Mouse (Mus musculus): ENCODE results near the gene Tmem245. TPM values are rescaled to one million over a fixed set of nuclear protein-coding genes. Genes with fewer than 3 reads are reported as not detected.
A peak's percentile ranks its signal among the peaks of the same experiment; 100 is the strongest.

Gene Tmem245
- 10.6 and 11.8 TPM in 2 replicates for polyA plus RNA-seq (2014; fragmentation: Nextera tagmentation; extraction: Ambion mirVana)

- Histone ChIP-seq H3K4me3 (ENCODE audit: low read depth, low read length) (peak within 1 kb of the TSS; percentile 91), H3K9me3 (ENCODE audit: control insufficient read depth, low read depth, low read length) (no peaks in the 10 kb centered on the region), H3K27ac (ENCODE audit: low read length) (peak within 1 kb of the TSS; percentile 94), H3K9ac (replicated peaks; ENCODE audit: low read depth, low read length) (peak within 1 kb of the TSS; percentile 84), H3K4me1 (ENCODE audit: control insufficient read depth, insufficient read depth, low read length) (peaks cover 28% of the 10 kb centered on the region), H3K4me2 (replicated peaks; ENCODE audit: low read depth, low read length) (peak within 1 kb of the TSS; percentile 90), H3K36me3 (ENCODE audit: control insufficient read depth, insufficient read depth, low read length) (no peaks in the 10 kb centered on the region), H3K27me3 (ENCODE audit: control insufficient read depth, insufficient read depth, low read length) (no peaks in the 10 kb centered on the region)
- ATAC-seq (ENCODE audit: insufficient number of reproducible peaks, insufficient read depth, low FRiP score, low read depth) = peak; percentile 95
- WGBS = under 1% methylated on average over 99 of the region's 107 CpGs
These were observed at the start of gene Tmem245 for GRCm38 (mm10) chr4:56946641-56947640. Gene Tmem245 (minus strand): TSS chr4:56947437.

GRCm38 (mm10) chr4:56993331-56993730, 46.1 kb upstream of the Tmem245 start:
- Histone ChIP-seq H3K4me2 (replicated peaks; ENCODE audit: low read depth, low read length) (no peak overlapping the region), H3K27ac (ENCODE audit: low read length) (no peak overlapping the region), H3K9ac (replicated peaks; ENCODE audit: low read depth, low read length) (no peak overlapping the region), H3K9me3 (ENCODE audit: control insufficient read depth, low read depth, low read length) (peaks cover 3% of the 10 kb centered on the region; the same call in 1 of the 2 replicates), H3K4me1 (ENCODE audit: control insufficient read depth, insufficient read depth, low read length) (no peaks in the 10 kb centered on the region), H3K36me3 (ENCODE audit: control insufficient read depth, insufficient read depth, low read length) (no peaks in the 10 kb centered on the region), H3K4me3 (ENCODE audit: low read depth, low read length) (no peak overlapping the region), H3K27me3 (ENCODE audit: control insufficient read depth, insufficient read depth, low read length) (peaks cover 7% of the 10 kb centered on the region; the same call in 1 of the 2 replicates)
- no peak for ATAC-seq (ENCODE audit: insufficient number of reproducible peaks, insufficient read depth, low FRiP score, low read depth)
- 83% methylated on average over 7 of the region's 7 CpGs for WGBS

GRCm38 (mm10) chr4:56991951-56992350, 44.7 kb upstream of the Tmem245 start:
- H3K4me2 ChIP-seq (replicated peaks; ENCODE audit: low read depth, low read length) = no peak overlapping the region
- 61% methylated on average over 2 of the region's 2 CpGs for WGBS

GRCm38 (mm10) chr4:56990215-56990584, 43.0 kb upstream of the Tmem245 start, which contains the start of gene Frrs1l:
Gene Frrs1l (minus strand): TSS chr4:56990391.
- H3K9ac ChIP-seq (replicated peaks; ENCODE audit: low read depth, low read length) = peak within 1 kb of the TSS; percentile 49
- H3K9me3 ChIP-seq (ENCODE audit: control insufficient read depth, low read depth, low read length) = no peaks in the 10 kb centered on the region
- H3K4me3 ChIP-seq (ENCODE audit: low read depth, low read length) = peak within 1 kb of the TSS; percentile 62
- 0% methylated on average over 23 of the region's 44 CpGs for WGBS
- H3K4me1 ChIP-seq (ENCODE audit: control insufficient read depth, insufficient read depth, low read length) = no peaks in the 10 kb centered on the region
- H3K27ac ChIP-seq (ENCODE audit: low read length) = no peak within 1 kb of the TSS
- H3K36me3 ChIP-seq (ENCODE audit: control insufficient read depth, insufficient read depth, low read length) = no peaks in the 10 kb centered on the region
- peaks cover 7% of the 10 kb centered on the region; the same call in 1 of the 2 replicates for H3K27me3 ChIP-seq (ENCODE audit: control insufficient read depth, insufficient read depth, low read length)
- peak within 1 kb of the TSS; percentile 98 for H3K4me2 ChIP-seq (replicated peaks; ENCODE audit: low read depth, low read length)
- peak; percentile 53; the same call in 1 of the 2 replicates for ATAC-seq (ENCODE audit: insufficient number of reproducible peaks, insufficient read depth, low FRiP score, low read depth)

More at GRCm38 (mm10) chr4:56991951-56992350, 44.7 kb upstream of the Tmem245 start:
- no peak for ATAC-seq (ENCODE audit: insufficient number of reproducible peaks, insufficient read depth, low FRiP score, low read depth)
- Histone ChIP-seq H3K4me1 (ENCODE audit: control insufficient read depth, insufficient read depth, low read length) (no peaks in the 10 kb centered on the region), H3K36me3 (ENCODE audit: control insufficient read depth, insufficient read depth, low read length) (no peaks in the 10 kb centered on the region), H3K9ac (replicated peaks; ENCODE audit: low read depth, low read length) (no peak overlapping the region), H3K9me3 (ENCODE audit: control insufficient read depth, low read depth, low read length) (peaks cover 3% of the 10 kb centered on the region; the same call in 1 of the 2 replicates), H3K27ac (ENCODE audit: low read length) (no peak overlapping the region), H3K27me3 (ENCODE audit: control insufficient read depth, insufficient read depth, low read length) (peaks cover 7% of the 10 kb centered on the region; the same call in 1 of the 2 replicates), H3K4me3 (ENCODE audit: low read depth, low read length) (no peak overlapping the region)

- no peaks in the 10 kb centered on the region for H3K36me3 ChIP-seq (ENCODE audit: control insufficient read depth, insufficient read depth, low read length)
- peaks cover 7% of the 10 kb centered on the region; the same call in 1 of the 2 replicates for H3K27me3 ChIP-seq (ENCODE audit: control insufficient read depth, insufficient read depth, low read length)
- ATAC-seq (ENCODE audit: insufficient number of reproducible peaks, insufficient read depth, low FRiP score, low read depth) = 0 out of 2 replicates have a peak, but pooled peaks have one; percentile 42
- peak overlapping the region; percentile 62 for H3K4me3 ChIP-seq (ENCODE audit: low read depth, low read length)
- H3K9ac ChIP-seq (replicated peaks; ENCODE audit: low read depth, low read length) = peak overlapping the region; percentile 49
- H3K4me2 ChIP-seq (replicated peaks; ENCODE audit: low read depth, low read length) = peak overlapping the region; percentile 98
- WGBS = 4% methylated on average over 44 of the region's 45 CpGs
- H3K27ac ChIP-seq (ENCODE audit: low read length) = no peak overlapping the region
- H3K9me3 ChIP-seq (ENCODE audit: control insufficient read depth, low read depth, low read length) = no peaks in the 10 kb centered on the region
- H3K4me1 ChIP-seq (ENCODE audit: control insufficient read depth, insufficient read depth, low read length) = no peaks in the 10 kb centered on the region
These were observed 42.4 kb upstream of the Tmem245 start for GRCm38 (mm10) chr4:56989431-56990214.

GRCm38 (mm10) chr4:56965586-56966179, 18.4 kb upstream of the Tmem245 start:
- Histone ChIP-seq H3K4me2 (replicated peaks; ENCODE audit: low read depth, low read length) (no peak overlapping the region), H3K9me3 (ENCODE audit: control insufficient read depth, low read depth, low read length) (no peaks in the 10 kb centered on the region), H3K9ac (replicated peaks; ENCODE audit: low read depth, low read length) (no peak overlapping the region), H3K4me3 (ENCODE audit: low read depth, low read length) (no peak overlapping the region), H3K27me3 (ENCODE audit: control insufficient read depth, insufficient read depth, low read length) (no peaks in the 10 kb centered on the region), H3K4me1 (ENCODE audit: control insufficient read depth, insufficient read depth, low read length) (no peaks in the 10 kb centered on the region), H3K36me3 (ENCODE audit: control insufficient read depth, insufficient read depth, low read length) (no peaks in the 10 kb centered on the region), H3K27ac (ENCODE audit: low read length) (no peak overlapping the region)
- no peak for ATAC-seq (ENCODE audit: insufficient number of reproducible peaks, insufficient read depth, low FRiP score, low read depth)
- WGBS = 64% methylated on average over 7 of the region's 7 CpGs

GRCm38 (mm10) chr4:56963687-56964086, 16.4 kb upstream of the Tmem245 start:
- H3K27me3 ChIP-seq (ENCODE audit: control insufficient read depth, insufficient read depth, low read length) = no peaks in the 10 kb centered on the region
- H3K27ac ChIP-seq (ENCODE audit: low read length) = no peak overlapping the region
- H3K4me2 ChIP-seq (replicated peaks; ENCODE audit: low read depth, low read length) = no peak overlapping the region
- 79% methylated on average over 6 of the region's 6 CpGs for WGBS
- ATAC-seq (ENCODE audit: insufficient number of reproducible peaks, insufficient read depth, low FRiP score, low read depth) = no peak
- no peaks in the 10 kb centered on the region for H3K36me3 ChIP-seq (ENCODE audit: control insufficient read depth, insufficient read depth, low read length)
- no peaks in the 10 kb centered on the region for H3K4me1 ChIP-seq (ENCODE audit: control insufficient read depth, insufficient read depth, low read length)
- no peak overlapping the region for H3K9ac ChIP-seq (replicated peaks; ENCODE audit: low read depth, low read length)
- no peak overlapping the region for H3K4me3 ChIP-seq (ENCODE audit: low read depth, low read length)
- no peaks in the 10 kb centered on the region for H3K9me3 ChIP-seq (ENCODE audit: control insufficient read depth, low read depth, low read length)

All from stomach, embryonic 14.5 days (tissue).